Mouse (Mus musculus): ENCODE measurements at regions not wholly inside any gene's neighbourhood (a gene's known extent, or its start where the extent isn't known, plus 50 kb on each side); places are given as distances from the start of the nearest gene placed in this dataset.

- Histone ChIP-seq H3K36me3 (ENCODE audit: control insufficient read depth, insufficient read depth, low read length) (no peaks in the 10 kb centered on the region), H3K4me2 (ENCODE audit: low read depth, low read length, severe bottlenecking) (0 out of 2 replicates have a peak overlapping the region, but pooled peaks have one; percentile 1), H3K4me3 (ENCODE audit: low read depth, low read length) (no peak overlapping the region), H3K9me3 (ENCODE audit: control insufficient read depth, low read length) (no peaks in the 10 kb centered on the region), H3K4me1 (replicated peaks; ENCODE audit: control insufficient read depth, insufficient read depth, low read length) (peaks cover 11% of the 10 kb centered on the region), H3K27me3 (ENCODE audit: control insufficient read depth, insufficient read depth, low read length) (no peaks in the 10 kb centered on the region), H3K9ac (ENCODE audit: low read length) (no peak overlapping the region), H3K27ac (ENCODE audit: low read depth, low read length) (peak overlapping the region; percentile 84)
- DNase-seq (ENCODE audit: low spot score) (no peak), ATAC-seq (replicated peaks; ENCODE audit: low FRiP score) (0 out of 2 replicates have a peak, but pooled peaks have one; percentile 15)
- WGBS, result 75% methylated on average over 4 of the region's 4 CpGs
These were observed 337.9 kb upstream of the Tmem161b start for GRCm38 (mm10) chr13:83884226-83884625.

DNA sequence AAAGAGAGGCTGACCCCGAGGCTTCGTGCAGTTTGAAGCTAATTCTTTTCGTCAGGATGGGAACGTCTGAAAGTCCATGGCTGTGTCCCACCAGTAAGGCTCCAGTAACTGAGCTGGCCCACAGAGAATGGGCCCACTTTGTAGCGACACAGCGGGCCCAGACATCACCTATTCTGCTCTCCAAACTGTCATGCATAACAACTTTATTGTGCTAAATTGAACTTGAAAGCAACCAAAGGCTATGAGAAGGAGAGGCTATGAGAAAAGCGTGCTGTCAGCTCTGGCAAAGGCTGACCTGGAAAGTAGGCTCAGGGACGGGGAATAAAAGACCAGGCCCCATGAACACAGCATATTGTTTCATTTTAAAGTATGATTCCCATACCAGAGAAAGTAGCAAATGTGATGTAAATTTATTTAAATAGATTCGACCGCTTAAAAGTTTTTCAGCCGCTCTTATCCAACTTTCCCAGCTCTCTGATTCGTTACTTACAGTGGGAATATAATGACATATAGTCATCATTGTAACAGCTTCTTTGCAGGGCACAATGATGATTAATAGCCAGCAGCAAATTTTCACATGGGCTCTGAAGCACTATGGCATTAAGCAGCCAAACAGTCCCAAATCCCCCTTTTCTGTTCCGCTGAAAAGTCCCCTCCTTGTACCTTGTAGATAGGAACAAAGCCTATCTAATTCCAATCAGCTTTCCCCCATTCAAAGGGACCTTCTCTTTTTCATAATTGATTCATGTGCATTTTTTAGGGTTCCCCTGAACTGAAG lies 337.1 kb upstream of the Tmem161b start:
- H3K36me3 ChIP-seq (ENCODE audit: control insufficient read depth, insufficient read depth, low read length), result no peaks in the 10 kb centered on the region
- peaks cover 8% of the 10 kb centered on the region for H3K4me1 ChIP-seq (replicated peaks; ENCODE audit: control insufficient read depth, insufficient read depth, low read length)
- H3K27me3 ChIP-seq (ENCODE audit: control insufficient read depth, insufficient read depth, low read length), result no peaks in the 10 kb centered on the region
- 14% methylated on average over 13 of the region's 13 CpGs for WGBS
- no peak overlapping the region for H3K4me3 ChIP-seq (ENCODE audit: low read depth, low read length)
- no peaks in the 10 kb centered on the region for H3K9me3 ChIP-seq (ENCODE audit: control insufficient read depth, low read length)
- 0 out of 2 replicates have a peak overlapping the region, but pooled peaks have one; percentile 1 for H3K4me2 ChIP-seq (ENCODE audit: low read depth, low read length, severe bottlenecking)
- peak overlapping the region; percentile 84 for H3K27ac ChIP-seq (ENCODE audit: low read depth, low read length)
- DNase-seq (ENCODE audit: low spot score), result peak; percentile 65
- H3K9ac ChIP-seq (ENCODE audit: low read length), result no peak overlapping the region
- ATAC-seq (replicated peaks; ENCODE audit: low FRiP score), result peak; percentile 84

DNA sequence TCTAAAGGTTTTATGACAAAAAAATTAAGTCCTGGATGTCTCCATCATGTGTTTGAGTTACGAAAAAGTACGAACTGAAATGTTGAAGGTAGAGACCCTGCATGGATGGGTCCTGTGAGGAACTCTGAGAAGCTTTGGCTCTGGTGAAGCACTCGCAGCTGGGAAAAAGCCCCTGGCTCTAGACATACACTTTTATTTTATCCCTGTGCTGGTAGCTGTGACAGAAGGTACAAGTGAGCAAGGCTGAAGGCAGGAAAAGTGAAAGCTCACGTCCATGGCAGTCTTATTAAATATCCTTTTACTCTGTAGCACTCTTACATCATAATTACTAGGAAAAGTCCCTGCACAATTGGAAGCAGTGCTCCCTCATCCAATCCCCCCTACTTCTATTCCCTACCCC lies 336.4 kb upstream of the Tmem161b start:
- Histone ChIP-seq H3K27ac (ENCODE audit: low read depth, low read length) (peak overlapping the region; percentile 78), H3K4me2 (ENCODE audit: low read depth, low read length, severe bottlenecking) (no peak overlapping the region), H3K4me3 (ENCODE audit: low read depth, low read length) (no peak overlapping the region), H3K27me3 (ENCODE audit: control insufficient read depth, insufficient read depth, low read length) (no peaks in the 10 kb centered on the region), H3K9ac (ENCODE audit: low read length) (no peak overlapping the region), H3K4me1 (replicated peaks; ENCODE audit: control insufficient read depth, insufficient read depth, low read length) (peaks cover 8% of the 10 kb centered on the region), H3K9me3 (ENCODE audit: control insufficient read depth, low read length) (no peaks in the 10 kb centered on the region), H3K36me3 (ENCODE audit: control insufficient read depth, insufficient read depth, low read length) (no peaks in the 10 kb centered on the region)
- DNase-seq (ENCODE audit: low spot score) (peak; percentile 53), ATAC-seq (replicated peaks; ENCODE audit: low FRiP score) (peak; percentile 13; the same call in 1 of the 2 replicates)
- 37% methylated on average over 4 of the region's 4 CpGs for WGBS

- ATAC-seq (replicated peaks; ENCODE audit: low FRiP score) (no peak), DNase-seq (ENCODE audit: low spot score) (no peak)
- H3K27ac ChIP-seq (ENCODE audit: low read depth, low read length), result no peak overlapping the region
- no peak overlapping the region for H3K4me3 ChIP-seq (ENCODE audit: low read depth, low read length)
- WGBS, result 74% methylated on average over 2 of the region's 2 CpGs
- H3K9me3 ChIP-seq (ENCODE audit: control insufficient read depth, low read length), result no peaks in the 10 kb centered on the region
- H3K9ac ChIP-seq (ENCODE audit: low read length), result no peak overlapping the region
- H3K4me1 ChIP-seq (replicated peaks; ENCODE audit: control insufficient read depth, insufficient read depth, low read length), result no peaks in the 10 kb centered on the region
- H3K36me3 ChIP-seq (ENCODE audit: control insufficient read depth, insufficient read depth, low read length), result no peaks in the 10 kb centered on the region
- H3K4me2 ChIP-seq (ENCODE audit: low read depth, low read length, severe bottlenecking), result no peak overlapping the region
- H3K27me3 ChIP-seq (ENCODE audit: control insufficient read depth, insufficient read depth, low read length), result no peaks in the 10 kb centered on the region
These were observed 307.4 kb upstream of the Tmem161b start for GRCm38 (mm10) chr13:83914697-83915096.

- no peaks in the 10 kb centered on the region for H3K27me3 ChIP-seq (ENCODE audit: control insufficient read depth, insufficient read depth, low read length)
- H3K27ac ChIP-seq (ENCODE audit: low read depth, low read length), result no peak overlapping the region
- no peak overlapping the region for H3K4me2 ChIP-seq (ENCODE audit: low read depth, low read length, severe bottlenecking)
- no peaks in the 10 kb centered on the region for H3K9me3 ChIP-seq (ENCODE audit: control insufficient read depth, low read length)
- no peak overlapping the region for H3K4me3 ChIP-seq (ENCODE audit: low read depth, low read length)
- 69% methylated on average over 2 of the region's 2 CpGs for WGBS
- no peaks in the 10 kb centered on the region for H3K4me1 ChIP-seq (replicated peaks; ENCODE audit: control insufficient read depth, insufficient read depth, low read length)
- no peak overlapping the region for H3K9ac ChIP-seq (ENCODE audit: low read length)
- ATAC-seq (replicated peaks; ENCODE audit: low FRiP score), result no peak
- H3K36me3 ChIP-seq (ENCODE audit: control insufficient read depth, insufficient read depth, low read length), result no peaks in the 10 kb centered on the region
- no peak for DNase-seq (ENCODE audit: low spot score)
These were observed 289.3 kb upstream of the Tmem161b start for GRCm38 (mm10) chr13:83932761-83933160.

- WGBS, result 90% methylated on average over 4 of the region's 4 CpGs
- ATAC-seq (replicated peaks; ENCODE audit: low FRiP score) (no peak), DNase-seq (ENCODE audit: low spot score) (no peak)
- H3K9ac ChIP-seq (ENCODE audit: low read length), result no peak overlapping the region
- no peaks in the 10 kb centered on the region for H3K27me3 ChIP-seq (ENCODE audit: control insufficient read depth, insufficient read depth, low read length)
- H3K36me3 ChIP-seq (ENCODE audit: control insufficient read depth, insufficient read depth, low read length), result no peaks in the 10 kb centered on the region
- H3K4me1 ChIP-seq (replicated peaks; ENCODE audit: control insufficient read depth, insufficient read depth, low read length), result no peaks in the 10 kb centered on the region
- H3K9me3 ChIP-seq (ENCODE audit: control insufficient read depth, low read length), result no peaks in the 10 kb centered on the region
- H3K4me3 ChIP-seq (ENCODE audit: low read depth, low read length), result no peak overlapping the region
- H3K4me2 ChIP-seq (ENCODE audit: low read depth, low read length, severe bottlenecking), result no peak overlapping the region
- no peak overlapping the region for H3K27ac ChIP-seq (ENCODE audit: low read depth, low read length)
These were observed 275.6 kb upstream of the Tmem161b start for GRCm38 (mm10) chr13:83946495-83946894.

- no peak overlapping the region for H3K4me2 ChIP-seq (ENCODE audit: low read depth, low read length, severe bottlenecking)
- DNase-seq (ENCODE audit: low spot score) (no peak), ATAC-seq (replicated peaks; ENCODE audit: low FRiP score) (no peak)
- no peak overlapping the region for H3K4me3 ChIP-seq (ENCODE audit: low read depth, low read length)
- no peak overlapping the region for H3K27ac ChIP-seq (ENCODE audit: low read depth, low read length)
- no peak overlapping the region for H3K9ac ChIP-seq (ENCODE audit: low read length)
- H3K4me1 ChIP-seq (replicated peaks; ENCODE audit: control insufficient read depth, insufficient read depth, low read length), result no peaks in the 10 kb centered on the region
- H3K27me3 ChIP-seq (ENCODE audit: control insufficient read depth, insufficient read depth, low read length), result no peaks in the 10 kb centered on the region
- no peaks in the 10 kb centered on the region for H3K9me3 ChIP-seq (ENCODE audit: control insufficient read depth, low read length)
- no peaks in the 10 kb centered on the region for H3K36me3 ChIP-seq (ENCODE audit: control insufficient read depth, insufficient read depth, low read length)
These were observed 270.9 kb upstream of the Tmem161b start for GRCm38 (mm10) chr13:83951163-83951562.

- Histone ChIP-seq H3K4me2 (ENCODE audit: low read depth, low read length, severe bottlenecking) (no peak overlapping the region), H3K27ac (ENCODE audit: low read depth, low read length) (no peak overlapping the region), H3K9ac (ENCODE audit: low read length) (no peak overlapping the region), H3K4me3 (ENCODE audit: low read depth, low read length) (no peak overlapping the region), H3K4me1 (replicated peaks; ENCODE audit: control insufficient read depth, insufficient read depth, low read length) (no peaks in the 10 kb centered on the region), H3K27me3 (ENCODE audit: control insufficient read depth, insufficient read depth, low read length) (no peaks in the 10 kb centered on the region), H3K36me3 (ENCODE audit: control insufficient read depth, insufficient read depth, low read length) (no peaks in the 10 kb centered on the region), H3K9me3 (ENCODE audit: control insufficient read depth, low read length) (no peaks in the 10 kb centered on the region)
- 82% methylated on average over 3 of the region's 3 CpGs for WGBS
- ATAC-seq (replicated peaks; ENCODE audit: low FRiP score), result no peak
- no peak for DNase-seq (ENCODE audit: low spot score)
These were observed 270.3 kb upstream of the Tmem161b start for GRCm38 (mm10) chr13:83951808-83952207.

- DNase-seq (ENCODE audit: low spot score) (no peak), ATAC-seq (replicated peaks; ENCODE audit: low FRiP score) (no peak)
- Histone ChIP-seq H3K36me3 (ENCODE audit: control insufficient read depth, insufficient read depth, low read length) (no peaks in the 10 kb centered on the region), H3K9me3 (ENCODE audit: control insufficient read depth, low read length) (no peaks in the 10 kb centered on the region), H3K4me2 (ENCODE audit: low read depth, low read length, severe bottlenecking) (no peak overlapping the region), H3K27me3 (ENCODE audit: control insufficient read depth, insufficient read depth, low read length) (no peaks in the 10 kb centered on the region), H3K4me3 (ENCODE audit: low read depth, low read length) (no peak overlapping the region), H3K27ac (ENCODE audit: low read depth, low read length) (no peak overlapping the region), H3K4me1 (replicated peaks; ENCODE audit: control insufficient read depth, insufficient read depth, low read length) (no peaks in the 10 kb centered on the region), H3K9ac (ENCODE audit: low read length) (no peak overlapping the region)
- WGBS, result 88% methylated on average over 4 of the region's 4 CpGs
These were observed 269.7 kb upstream of the Tmem161b start for GRCm38 (mm10) chr13:83952353-83952752.
